Mouse (Mus musculus) limb, embryonic 14.5 days (tissue): ENCODE measurements around the gene Ccdc74a. TPM values are rescaled to one million over a fixed set of nuclear protein-coding genes. Genes with fewer than 3 reads are reported as not detected.

Source experiments
- ATAC-seq: fragments of 200-750 bp; cut with Nextera tagmentation; 2 replicates; pipeline ENCODE4 v1.8.0; 2017; ENCODE audit warnings: low read depth, moderate number of reproducible peaks, moderate TSS enrichment; ENCODE audit not compliant: low FRiP score
- DNase-seq: peaks from one replicate; pipeline ENCODE4 v3.0.0-alpha.2; 2015; ENCODE audit warnings: low spot score
- H3K27ac ChIP-seq: fragments of 300-500 bp; sonication (generic); replicated peaks from 2 replicates; pipeline ENCODE4 v1.5.1; 2014; ENCODE audit warnings: low read depth, mild to moderate bottlenecking, low read length, moderate library complexity, mixed read lengths
- H3K27me3 ChIP-seq: fragments of 300-500 bp; sonication (generic); 2 replicates; pipeline ENCODE4 v1.6.1; 2014; ENCODE audit warnings: low read length, mixed read lengths; ENCODE audit not compliant: control insufficient read depth, insufficient read depth
- H3K36me3 ChIP-seq: fragments of 300-500 bp; sonication (generic); 2 replicates; pipeline ENCODE4 v1.6.1; 2014; ENCODE audit warnings: mild to moderate bottlenecking, low read length, moderate library complexity, mixed read lengths; ENCODE audit not compliant: control insufficient read depth, insufficient read depth
- H3K4me1 ChIP-seq: fragments of 300-500 bp; sonication (generic); 2 replicates; pipeline ENCODE4 v1.6.1; 2014; ENCODE audit warnings: antibody characterized with exemption, low read length, mixed read lengths; ENCODE audit not compliant: control insufficient read depth, insufficient read depth
- H3K4me2 ChIP-seq: fragments of 300-500 bp; sonication (generic); replicated peaks from 2 replicates; pipeline ENCODE4 v1.6.1; 2014; ENCODE audit warnings: low read depth, mild to moderate bottlenecking, low read length, moderate library complexity; ENCODE audit not compliant: severe bottlenecking
- H3K4me3 ChIP-seq: fragments of 300-500 bp; sonication (generic); replicated peaks from 2 replicates; pipeline ENCODE4 v1.5.1; 2014; ENCODE audit warnings: low read length
- H3K9ac ChIP-seq: fragments of 300-500 bp; sonication (generic); 2 replicates; pipeline ENCODE4 v1.6.1; 2014; ENCODE audit warnings: mild to moderate bottlenecking, low read depth, low read length, moderate library complexity; ENCODE audit not compliant: severe bottlenecking
- H3K9me3 ChIP-seq: fragments of 300-500 bp; sonication (generic); 2 replicates; pipeline ENCODE4 v1.6.1; 2016; ENCODE audit warnings: low read length; ENCODE audit not compliant: control insufficient read depth
- POLR2A ChIP-seq: fragments of 200-500 bp; IDR thresholded peaks from 2 replicates; pipeline ENCODE4 v1.8.0; 2012; ENCODE audit warnings: inconsistent platforms, mild to moderate bottlenecking, moderate library complexity, borderline replicate concordance; ENCODE audit not compliant: insufficient read depth, insufficient read length; ENCODE audit errors: extremely low read depth
- WGBS: fragments of 180-500 bp; shearing (Covaris S2); extraction: QIAGEN DNeasy Blood & Tissue Kit; methylation state at CpG from one replicate; pipeline ENCODE4 v1.1.7; 2014; 5-methylcytosine and 5-hydroxymethylcytosine counted together
- polyA plus RNA-seq, 2 experiments: library from polyadenylated mRNA; depleted of rRNA in 1 of 2; stranded (reverse) in 1 of 2; unstranded in 1 of 2; fragments of >200 nt; fragmentation: Nextera tagmentation in 1 of 2; extraction: Ambion mirVana in 1 of 2; gene quantifications; 2 replicates each; pipeline versions ENCODE4 v1.2.1 to v1.2.3; 2012 to 2014

Ccdc74a gene
- polyA plus RNA-seq, 2 experiments = 6.5 to 8.9 TPM

- Histone ChIP-seq H3K9me3 (no peaks in the 10 kb centered on the region), H3K27me3 (no peaks in the 10 kb centered on the region), H3K4me2 (no peak overlapping the region), H3K27ac (no peak overlapping the region), H3K9ac (no peak overlapping the region), H3K36me3 (peaks cover 78% of the 10 kb centered on the region), H3K4me3 (no peak overlapping the region), H3K4me1 (no peaks in the 10 kb centered on the region)
- 89% methylated on average over 9 of the region's 9 CpGs for WGBS
- no peak for TF ChIP-seq POLR2A
- no peak for ATAC-seq
- no peak for DNase-seq
Measured at GRCm38 (mm10) chr16:17638036-17638628, 8.1 kb upstream of the Ccdc74a start.

- ATAC-seq = no peak
- no peaks in the 10 kb centered on the region for H3K9me3 ChIP-seq
- no peak overlapping the region for H3K9ac ChIP-seq
- no peak overlapping the region for H3K4me2 ChIP-seq
- no peak for TF ChIP-seq POLR2A
- H3K27ac ChIP-seq = no peak overlapping the region
- DNase-seq = no peak
- peaks cover 77% of the 10 kb centered on the region for H3K36me3 ChIP-seq
- H3K4me1 ChIP-seq = no peaks in the 10 kb centered on the region
- WGBS = 95% methylated on average over 3 of the region's 3 CpGs
- no peaks in the 10 kb centered on the region for H3K27me3 ChIP-seq
- no peak overlapping the region for H3K4me3 ChIP-seq
Measured at GRCm38 (mm10) chr16:17639081-17639480, 7.2 kb upstream of the Ccdc74a start.

DNA sequence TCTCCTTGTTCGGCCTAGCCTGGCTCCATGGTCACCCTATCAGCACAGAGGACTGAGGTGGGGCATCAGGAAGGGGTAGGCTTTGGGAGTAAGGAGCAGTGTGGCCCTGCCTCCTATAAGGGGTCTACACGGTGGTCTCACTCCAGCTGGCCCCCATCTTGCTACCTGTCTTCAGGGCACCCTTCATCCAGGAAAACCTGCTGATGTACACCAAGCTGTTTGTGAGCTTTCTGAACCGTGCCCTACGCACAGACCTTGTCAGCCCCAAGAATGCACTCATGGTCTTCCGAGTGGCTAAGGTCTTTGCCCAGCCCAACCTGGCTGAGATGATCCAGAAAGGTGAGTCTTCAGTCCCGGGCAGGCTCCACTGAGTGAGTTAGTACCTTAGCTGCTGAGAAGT, 6.3 kb upstream of the Ccdc74a start:
- peaks cover 73% of the 10 kb centered on the region for H3K36me3 ChIP-seq
- H3K9ac ChIP-seq = no peak overlapping the region
- H3K9me3 ChIP-seq = no peaks in the 10 kb centered on the region
- no peaks in the 10 kb centered on the region for H3K27me3 ChIP-seq
- 89% methylated on average over 6 of the region's 6 CpGs for WGBS
- no peaks in the 10 kb centered on the region for H3K4me1 ChIP-seq
- DNase-seq (no peak), ATAC-seq (no peak)
- no peak overlapping the region for H3K4me3 ChIP-seq
- H3K27ac ChIP-seq = no peak overlapping the region
- TF ChIP-seq POLR2A = no peak
- H3K4me2 ChIP-seq = no peak overlapping the region

DNA sequence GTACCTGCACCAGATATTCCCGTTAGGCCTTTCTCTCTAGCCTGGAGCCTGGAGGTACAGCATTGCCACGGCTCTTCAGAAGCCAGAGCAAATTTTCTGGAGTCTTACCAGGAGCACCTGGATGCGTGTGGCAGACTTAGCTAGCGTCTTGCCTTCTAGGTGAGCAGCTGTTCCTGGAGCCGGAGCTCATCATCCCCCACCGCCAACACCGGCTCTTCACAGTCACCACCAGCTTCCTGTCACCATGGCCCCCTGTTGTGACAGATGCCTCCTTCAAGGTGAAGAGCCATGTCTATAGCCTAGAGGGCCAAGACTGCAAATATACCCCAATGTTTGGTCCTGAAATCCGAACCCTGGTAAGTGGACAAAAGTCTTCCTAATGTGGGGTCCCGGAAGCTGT, 5.6 kb upstream of the Ccdc74a start:
- no peak for ATAC-seq
- Histone ChIP-seq H3K9me3 (no peaks in the 10 kb centered on the region), H3K27ac (no peak overlapping the region), H3K4me2 (no peak overlapping the region), H3K27me3 (no peaks in the 10 kb centered on the region), H3K36me3 (peaks cover 68% of the 10 kb centered on the region), H3K4me1 (no peaks in the 10 kb centered on the region), H3K9ac (no peak overlapping the region), H3K4me3 (no peak overlapping the region)
- TF ChIP-seq POLR2A = no peak
- no peak for DNase-seq
- WGBS = 92% methylated on average over 9 of the region's 9 CpGs

DNA sequence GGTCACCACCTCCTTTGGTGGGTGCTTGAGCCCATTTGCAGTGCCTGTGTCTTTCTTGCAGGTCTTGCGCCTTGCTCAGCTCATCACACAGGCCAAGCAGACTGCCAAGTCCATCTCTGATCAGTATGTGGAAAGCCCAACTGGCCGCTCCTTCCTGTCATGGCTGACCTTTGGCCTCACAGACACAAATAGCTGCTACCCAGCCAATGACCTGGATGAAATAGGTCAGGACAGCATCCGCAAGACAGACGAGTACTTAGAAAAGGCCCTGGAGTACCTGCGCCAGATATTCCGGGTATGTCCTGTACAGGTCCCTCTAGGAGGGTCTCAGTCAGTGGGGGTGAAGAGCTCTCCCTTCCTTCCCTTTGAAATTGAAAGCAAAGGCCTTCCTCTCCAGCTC, 5.0 kb upstream of the Ccdc74a start:
- no peak for TF ChIP-seq POLR2A
- Histone ChIP-seq H3K4me1 (no peaks in the 10 kb centered on the region; the same call in 1 of the 2 replicates), H3K36me3 (peaks cover 65% of the 10 kb centered on the region), H3K4me3 (no peak overlapping the region), H3K4me2 (no peak overlapping the region), H3K27me3 (no peaks in the 10 kb centered on the region), H3K9me3 (no peaks in the 10 kb centered on the region), H3K9ac (no peak overlapping the region), H3K27ac (no peak overlapping the region)
- 94% methylated on average over 6 of the region's 6 CpGs for WGBS
- no peak for DNase-seq
- no peak for ATAC-seq

DNA sequence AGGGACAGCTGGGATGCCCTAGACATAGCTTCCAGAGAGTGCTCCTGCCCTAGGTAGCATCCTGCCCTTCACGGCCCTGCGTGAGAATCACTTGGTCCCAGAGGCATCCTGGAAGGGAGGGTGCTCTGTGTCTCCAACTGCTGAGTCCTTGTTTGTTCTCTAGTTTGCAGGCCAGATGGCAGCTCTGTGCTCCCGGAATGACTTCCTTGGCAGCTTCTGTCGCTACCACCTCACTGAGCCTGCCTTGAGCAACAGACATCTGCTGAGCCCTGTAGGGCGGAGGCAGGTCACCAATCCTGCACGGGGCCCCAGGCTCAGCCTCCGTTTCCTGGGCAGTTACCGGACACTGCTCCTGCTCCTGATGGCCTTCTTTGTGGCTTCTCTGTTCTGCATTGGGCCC, 4.0 kb upstream of the Ccdc74a start:
- Histone ChIP-seq H3K9me3 (no peaks in the 10 kb centered on the region), H3K4me2 (no peak overlapping the region), H3K4me3 (no peak overlapping the region), H3K27me3 (no peaks in the 10 kb centered on the region), H3K9ac (no peak overlapping the region), H3K36me3 (peaks cover 61% of the 10 kb centered on the region), H3K4me1 (peaks cover 7% of the 10 kb centered on the region), H3K27ac (no peak overlapping the region)
- DNase-seq = no peak
- no peak for ATAC-seq
- TF ChIP-seq POLR2A = no peak
- 90% methylated on average over 8 of the region's 8 CpGs for WGBS
